Mouse (Mus musculus) adrenal gland, adult 18-20 months (tissue): ENCODE measurements at regions not wholly inside any gene's neighbourhood (a gene's known extent, or its start where the extent isn't known, plus 50 kb on each side); places are given as distances from the start of the nearest gene placed in this dataset.

Source experiments
- DNase-seq, 2 experiments: peaks; one replicate each; pipeline ENCODE4 v3.0.0; 2021 to 2022; ENCODE audit warnings: low spot score in 2 of 2

DNA sequence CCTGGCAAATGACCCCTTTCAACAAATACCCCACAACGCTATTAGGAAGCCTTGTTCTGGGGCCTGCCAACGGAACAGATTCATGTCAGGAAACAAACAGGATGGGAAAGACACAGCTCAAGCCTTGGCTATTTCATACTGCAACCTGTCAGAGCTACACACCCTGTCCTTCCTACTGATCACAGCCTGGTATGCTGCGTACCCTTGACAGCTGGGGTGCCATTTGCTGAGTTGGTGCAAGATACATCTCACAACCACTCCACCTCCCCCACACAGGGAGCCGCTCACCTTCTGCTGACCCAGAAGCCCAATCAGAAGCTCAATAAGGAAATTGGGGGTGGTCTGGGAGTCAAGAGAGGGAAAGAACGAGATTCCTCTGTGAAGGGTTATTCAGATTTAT, 350.7 kb upstream of the Gm10131 start:
- no peak for DNase-seq

DNA sequence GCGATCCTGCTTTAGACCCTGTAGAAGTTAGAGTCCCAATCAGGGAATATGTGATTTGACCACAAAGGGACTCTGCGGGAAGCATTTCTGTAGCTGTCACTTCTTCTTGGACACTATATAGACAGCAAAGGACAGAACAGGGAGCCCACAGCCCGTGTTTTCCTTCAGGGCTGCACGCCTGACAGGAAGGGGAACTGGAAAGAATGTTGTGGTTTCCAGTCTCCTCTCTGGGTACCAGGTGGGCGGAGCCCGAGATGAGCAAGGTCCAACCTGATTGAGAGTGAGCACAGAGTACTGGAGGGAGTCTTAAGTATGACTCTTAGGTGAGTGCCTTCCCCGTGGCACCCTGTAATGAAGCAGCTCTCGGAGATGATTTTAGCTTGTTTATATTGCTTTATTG, 346.8 kb upstream of the Gm10131 start:
- DNase-seq = no peak

- DNase-seq = no peak
Measured at GRCm38 (mm10) chr8:34456543-34456942, 345.0 kb upstream of the Gm10131 start.

GRCm38 (mm10) chr8:34455376-34455775, 343.8 kb upstream of the Gm10131 start:
- no peak for DNase-seq

- no peak for DNase-seq
Measured at GRCm38 (mm10) chr8:34452811-34453210, 341.3 kb upstream of the Gm10131 start.

- DNase-seq = no peak
Measured at GRCm38 (mm10) chr8:34451211-34452000, 339.9 kb upstream of the Gm10131 start.

DNA sequence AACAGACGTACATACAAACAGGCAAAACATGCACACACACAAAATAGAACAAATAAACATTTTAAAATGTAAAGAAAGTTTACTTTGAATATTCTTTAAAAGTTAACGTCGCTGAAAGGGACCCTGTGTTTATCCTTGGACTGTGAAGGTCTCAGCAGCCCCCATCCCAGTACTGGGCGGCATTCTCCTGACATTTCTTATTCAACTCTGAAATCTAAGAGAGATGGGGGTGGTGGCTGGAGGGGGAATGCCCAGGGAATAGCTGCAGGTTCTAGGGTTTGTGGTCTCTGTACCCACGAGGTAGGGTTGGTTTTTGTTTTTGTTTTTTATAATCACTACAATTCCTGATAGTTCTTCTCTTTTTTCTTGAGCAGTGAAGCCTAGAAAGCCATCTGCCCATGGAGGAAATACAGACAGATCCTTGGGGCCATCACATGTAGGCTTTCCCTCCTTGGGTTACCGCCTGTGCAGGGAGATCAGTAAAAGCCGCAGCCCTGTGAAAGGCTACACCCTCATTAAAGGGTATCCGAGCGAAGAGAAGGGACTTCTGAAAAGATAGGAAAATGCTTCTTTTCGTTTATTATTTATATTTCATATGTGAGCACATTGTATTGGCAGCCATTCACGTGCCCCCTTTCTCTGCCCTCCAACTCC, 338.0 kb upstream of the Gm10131 start:
- DNase-seq = no peak

GRCm38 (mm10) chr8:34447880-34448830, 336.6 kb upstream of the Gm10131 start:
- DNase-seq = no peak

- DNase-seq = no peak
Measured at GRCm38 (mm10) chr8:34442688-34443087, 331.2 kb upstream of the Gm10131 start.

DNA sequence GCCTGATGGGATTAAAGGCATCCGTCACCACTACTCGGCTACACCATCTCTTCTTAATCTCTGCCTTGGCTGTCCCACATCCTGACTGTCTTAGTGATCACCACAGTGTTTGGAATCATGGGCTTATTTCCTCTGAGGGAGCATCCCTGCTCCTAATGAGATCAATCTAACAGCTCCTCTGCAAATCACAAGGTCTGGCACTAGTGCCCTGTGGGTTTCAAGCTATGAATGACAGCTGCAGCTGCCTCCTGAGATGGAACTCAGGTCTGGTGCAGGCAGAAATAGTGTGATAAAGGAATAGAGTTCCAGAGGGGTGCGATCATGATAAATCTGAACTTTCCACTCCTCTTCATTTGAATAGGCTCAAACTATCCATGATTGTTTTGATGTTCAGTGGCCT, 330.2 kb upstream of the Gm10131 start:
- no peak for DNase-seq

- DNase-seq = no peak
Measured at GRCm38 (mm10) chr8:34440771-34441170, 329.2 kb upstream of the Gm10131 start.

DNA sequence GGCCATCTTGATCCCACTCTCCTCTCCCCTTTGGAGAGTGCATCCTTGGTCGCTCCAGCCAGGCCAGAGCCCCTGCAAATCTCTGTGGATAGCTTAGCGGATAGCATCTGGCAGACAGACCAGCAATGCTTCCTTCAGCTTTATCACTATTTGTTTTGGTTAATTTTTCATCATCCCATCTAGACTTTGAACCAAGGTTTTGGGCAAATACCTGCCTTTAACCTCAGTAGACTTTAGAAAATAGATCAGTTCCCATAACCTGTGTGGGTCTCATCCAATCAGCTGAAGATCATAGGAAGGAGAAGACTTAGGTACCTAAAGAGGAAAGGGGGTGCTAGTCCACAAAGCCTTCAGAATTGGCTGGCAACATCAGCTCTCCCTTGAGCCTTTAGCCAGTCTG, 327.2 kb upstream of the Gm10131 start:
- no peak for DNase-seq

GRCm38 (mm10) chr8:34431985-34432384, 320.4 kb upstream of the Gm10131 start:
- no peak for DNase-seq

DNA sequence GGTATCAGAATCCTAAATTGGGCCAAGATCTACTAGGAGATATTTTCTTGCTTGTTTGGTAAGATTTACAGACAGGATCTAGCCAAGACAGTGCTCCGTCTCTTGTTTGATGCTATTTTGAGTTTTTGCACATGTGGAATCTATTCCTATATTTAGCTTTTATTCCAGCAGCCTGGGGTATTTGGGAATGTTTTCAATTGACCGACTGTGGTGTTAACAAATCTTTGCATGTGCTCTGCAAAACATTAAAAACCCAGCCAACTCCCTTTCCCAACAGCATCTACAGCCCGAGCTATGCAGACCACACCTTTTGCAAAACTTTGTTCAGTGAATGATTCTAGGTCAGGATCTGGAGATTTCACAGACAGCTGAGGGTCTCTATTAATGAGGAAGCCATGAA, 317.7 kb upstream of the Gm10131 start:
- DNase-seq = no peak

GRCm38 (mm10) chr8:34401571-34401970, 290.0 kb upstream of the Gm10131 start:
- no peak for DNase-seq

- no peak for DNase-seq
Measured at GRCm38 (mm10) chr8:34398914-34399813, 287.6 kb upstream of the Gm10131 start.

GRCm38 (mm10) chr8:34397583-34398411, 286.3 kb upstream of the Gm10131 start:
- DNase-seq = no peak

DNA sequence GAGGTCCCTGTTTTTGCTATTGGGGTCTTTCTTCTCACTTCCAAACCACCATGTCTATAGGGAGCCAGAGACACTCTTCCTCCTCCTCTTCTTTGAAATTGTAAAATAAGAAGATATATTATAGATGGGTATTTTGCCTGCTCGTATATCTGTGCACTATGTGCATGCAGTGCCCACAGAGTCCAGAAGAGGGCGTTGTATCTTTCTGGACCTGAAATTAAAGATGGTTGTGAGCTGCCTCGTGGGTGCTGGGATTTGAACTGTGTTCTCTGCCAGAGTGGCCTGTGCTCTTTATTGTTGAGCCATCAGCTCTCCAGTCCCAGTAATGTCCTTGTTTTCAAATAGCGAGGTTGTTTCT, 285.7 kb upstream of the Gm10131 start:
- DNase-seq = no peak

GRCm38 (mm10) chr8:34392981-34393828, 281.7 kb upstream of the Gm10131 start:
- DNase-seq = no peak
